Mouse (Mus musculus): ENCODE results near the gene Stra8. TPM values are rescaled to one million over a fixed set of nuclear protein-coding genes. Genes with fewer than 3 reads are reported as not detected.

Gene Stra8
- polyA plus RNA-seq, 1 experiment = not detected

GRCm38 (mm10) chr6:34895569-34895968, 24.4 kb upstream of the Stra8 start:
- no peak for TF ChIP-seq POLR2A (IDR thresholded peaks at IDR 0.05; ENCODE audit: borderline replicate concordance, insufficient read depth, low read length)
- no peak for TF ChIP-seq CTCF (IDR thresholded peaks at IDR 0.05; ENCODE audit: borderline replicate concordance, insufficient read depth, low read depth, low read length)
- WGBS = 46% methylated on average over 7 of the region's 7 CpGs
- Histone ChIP-seq H3K4me3 (replicated peaks; ENCODE audit: insufficient read depth, low read depth, low read length) (no peak overlapping the region), H3K27ac (ENCODE audit: insufficient read depth, low read length) (0 out of 2 replicates have a peak overlapping the region, but pooled peaks have one; percentile 10), H3K4me1 (ENCODE audit: control insufficient read depth, insufficient read depth, low read length) (peaks cover 8% of the 10 kb centered on the region), H3K27me3 (ENCODE audit: control insufficient read depth, insufficient read depth, low read length) (no peaks in the 10 kb centered on the region)
- DNase-seq = peak; percentile 37 to 52

DNA sequence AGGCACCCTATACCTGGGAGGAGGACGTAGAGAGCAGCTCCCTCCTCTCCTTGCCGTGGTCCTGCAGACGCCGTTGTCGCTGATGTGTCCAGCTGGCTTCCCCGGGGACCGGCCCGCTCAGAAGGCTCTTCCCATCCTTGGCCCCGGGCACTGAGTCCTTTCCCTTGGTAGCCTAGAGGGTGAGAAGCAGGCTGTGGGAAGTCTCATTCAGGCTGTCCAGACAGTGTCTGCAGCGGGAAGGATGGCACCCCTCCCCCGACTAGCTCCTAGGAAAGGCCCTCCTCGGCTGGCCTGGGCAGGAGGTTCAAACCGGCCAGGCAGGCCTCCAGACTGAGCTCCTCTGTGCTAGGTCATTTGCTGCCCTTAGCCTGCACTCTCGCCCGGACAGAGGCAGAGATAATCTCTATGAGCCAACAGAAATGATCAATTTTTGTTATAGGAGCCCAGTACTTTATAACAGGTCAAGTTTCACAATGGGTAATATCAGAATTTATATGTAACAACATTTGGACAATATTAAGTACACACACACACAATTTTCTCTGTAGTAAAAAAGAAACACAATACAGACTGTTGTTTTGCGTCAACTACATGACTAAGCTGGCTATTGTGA, 23.7 kb upstream of the Stra8 start:
- no peak overlapping the region for H3K4me3 ChIP-seq (replicated peaks; ENCODE audit: insufficient read depth, low read depth, low read length)
- WGBS = 59% methylated on average over 16 of the region's 16 CpGs
- no peaks in the 10 kb centered on the region for H3K27me3 ChIP-seq (ENCODE audit: control insufficient read depth, insufficient read depth, low read length)
- peak in 1 of 2 experiments; percentile 26 for DNase-seq
- peaks cover 13% of the 10 kb centered on the region for H3K4me1 ChIP-seq (ENCODE audit: control insufficient read depth, insufficient read depth, low read length)
- peak overlapping the region; percentile 10; the same call in 1 of the 2 replicates for H3K27ac ChIP-seq (ENCODE audit: insufficient read depth, low read length)
- TF ChIP-seq POLR2A (IDR thresholded peaks at IDR 0.05; ENCODE audit: borderline replicate concordance, insufficient read depth, low read length) (no peak), CTCF (IDR thresholded peaks at IDR 0.05; ENCODE audit: borderline replicate concordance, insufficient read depth, low read depth, low read length) (no peak)

- no peak for TF ChIP-seq CTCF (IDR thresholded peaks at IDR 0.05; ENCODE audit: borderline replicate concordance, insufficient read depth, low read depth, low read length)
- TF ChIP-seq POLR2A (IDR thresholded peaks at IDR 0.05; ENCODE audit: borderline replicate concordance, insufficient read depth, low read length) = no peak
- Histone ChIP-seq H3K4me3 (replicated peaks; ENCODE audit: insufficient read depth, low read depth, low read length) (no peak overlapping the region), H3K27me3 (ENCODE audit: control insufficient read depth, insufficient read depth, low read length) (no peaks in the 10 kb centered on the region), H3K4me1 (ENCODE audit: control insufficient read depth, insufficient read depth, low read length) (peaks cover 14% of the 10 kb centered on the region), H3K27ac (ENCODE audit: insufficient read depth, low read length) (no peak overlapping the region)
- WGBS = 92% methylated on average over 2 of the region's 2 CpGs
- no peak for DNase-seq
Measured at GRCm38 (mm10) chr6:34899127-34899526, 20.8 kb upstream of the Stra8 start.

- WGBS = 34% methylated on average over 2 of the region's 2 CpGs
- no peak for TF ChIP-seq CTCF (IDR thresholded peaks at IDR 0.05; ENCODE audit: borderline replicate concordance, insufficient read depth, low read depth, low read length)
- no peak for TF ChIP-seq POLR2A (IDR thresholded peaks at IDR 0.05; ENCODE audit: borderline replicate concordance, insufficient read depth, low read length)
- Histone ChIP-seq H3K27ac (ENCODE audit: insufficient read depth, low read length) (0 out of 2 replicates have a peak overlapping the region, but pooled peaks have one; percentile 15), H3K4me1 (ENCODE audit: control insufficient read depth, insufficient read depth, low read length) (peaks cover 10% of the 10 kb centered on the region), H3K27me3 (ENCODE audit: control insufficient read depth, insufficient read depth, low read length) (no peaks in the 10 kb centered on the region), H3K4me3 (replicated peaks; ENCODE audit: insufficient read depth, low read depth, low read length) (no peak overlapping the region)
- peak; percentile 61 to 70 for DNase-seq
Measured at GRCm38 (mm10) chr6:34900990-34901389, 19.0 kb upstream of the Stra8 start.

DNA sequence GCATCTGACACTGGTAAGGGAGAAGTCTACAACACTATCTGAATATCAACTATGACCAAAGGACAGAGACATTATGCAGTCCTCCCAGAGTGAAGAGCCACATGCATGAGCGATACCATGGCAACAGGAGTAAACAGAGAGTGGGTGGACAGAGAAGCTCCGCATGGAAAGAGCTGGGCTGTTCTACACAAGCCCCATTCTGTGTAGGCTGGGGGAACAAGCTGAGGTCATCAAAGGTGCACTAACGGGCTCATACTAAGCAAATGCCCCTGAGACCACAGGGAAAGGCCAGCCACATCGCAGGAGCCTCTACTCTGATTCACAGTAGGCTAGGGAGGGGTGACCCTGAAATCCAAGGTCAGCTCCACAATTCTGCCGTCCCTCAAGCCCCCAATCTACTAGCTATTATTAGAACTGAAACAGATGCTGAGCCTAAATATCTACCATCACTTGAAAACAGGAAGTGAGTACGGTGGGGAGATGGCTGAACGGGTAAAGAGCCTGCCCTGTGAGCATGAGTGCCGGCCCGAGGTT, 18.0 kb upstream of the Stra8 start:
- H3K27ac ChIP-seq (ENCODE audit: insufficient read depth, low read length) = no peak overlapping the region
- no peaks in the 10 kb centered on the region for H3K27me3 ChIP-seq (ENCODE audit: control insufficient read depth, insufficient read depth, low read length)
- peaks cover 7% of the 10 kb centered on the region for H3K4me1 ChIP-seq (ENCODE audit: control insufficient read depth, insufficient read depth, low read length)
- H3K4me3 ChIP-seq (replicated peaks; ENCODE audit: insufficient read depth, low read depth, low read length) = no peak overlapping the region
- TF ChIP-seq POLR2A (IDR thresholded peaks at IDR 0.05; ENCODE audit: borderline replicate concordance, insufficient read depth, low read length) (no peak), CTCF (IDR thresholded peaks at IDR 0.05; ENCODE audit: borderline replicate concordance, insufficient read depth, low read depth, low read length) (no peak)
- WGBS = 84% methylated on average over 9 of the region's 9 CpGs
- DNase-seq = no peak

DNA sequence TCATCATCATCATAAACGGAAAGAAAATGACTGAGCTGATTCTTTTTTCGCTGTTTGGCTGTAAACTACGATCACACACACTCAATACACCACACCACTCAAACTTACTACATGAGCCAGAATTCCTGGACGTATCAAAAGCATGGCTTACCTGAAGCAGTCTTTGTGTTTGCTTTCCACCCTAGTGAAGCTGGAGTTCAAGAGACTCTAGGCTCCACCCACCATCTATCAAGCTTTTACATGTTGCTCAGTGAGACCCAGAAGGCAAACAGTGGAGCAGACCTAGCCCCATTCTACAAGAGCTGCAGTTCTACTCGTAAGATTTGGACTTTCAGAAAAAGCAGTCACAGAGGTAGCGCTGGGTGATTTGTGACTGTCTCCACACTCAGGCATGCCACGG, 17.4 kb upstream of the Stra8 start:
- Histone ChIP-seq H3K27ac (ENCODE audit: insufficient read depth, low read length) (no peak overlapping the region), H3K4me1 (ENCODE audit: control insufficient read depth, insufficient read depth, low read length) (peaks cover 7% of the 10 kb centered on the region), H3K4me3 (replicated peaks; ENCODE audit: insufficient read depth, low read depth, low read length) (no peak overlapping the region), H3K27me3 (ENCODE audit: control insufficient read depth, insufficient read depth, low read length) (no peaks in the 10 kb centered on the region)
- WGBS = 94% methylated on average over 7 of the region's 7 CpGs
- no peak for TF ChIP-seq POLR2A (IDR thresholded peaks at IDR 0.05; ENCODE audit: borderline replicate concordance, insufficient read depth, low read length)
- no peak for TF ChIP-seq CTCF (IDR thresholded peaks at IDR 0.05; ENCODE audit: borderline replicate concordance, insufficient read depth, low read depth, low read length)
- DNase-seq = no peak

DNA sequence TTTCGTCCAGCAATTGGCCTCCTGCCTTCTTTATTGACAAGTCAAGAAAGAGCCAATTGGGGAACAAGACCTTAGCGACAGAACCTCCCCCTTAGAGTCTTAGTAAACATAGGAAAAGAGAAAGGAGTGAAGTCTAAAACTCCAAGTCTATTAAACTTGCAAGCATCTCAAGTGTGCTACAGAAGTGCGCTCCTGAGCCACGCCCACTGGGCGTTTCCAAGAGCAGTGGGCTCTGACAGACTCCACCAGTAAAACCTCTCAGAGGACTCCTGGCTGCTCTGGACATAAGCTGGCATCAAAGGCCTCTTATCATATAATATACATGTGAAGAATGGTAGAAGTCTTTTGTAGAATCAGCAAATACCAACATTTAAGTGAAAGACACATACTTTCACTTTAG, 16.5 kb upstream of the Stra8 start:
- Histone ChIP-seq H3K27ac (ENCODE audit: insufficient read depth, low read length) (no peak overlapping the region), H3K4me1 (ENCODE audit: control insufficient read depth, insufficient read depth, low read length) (peaks cover 7% of the 10 kb centered on the region), H3K4me3 (replicated peaks; ENCODE audit: insufficient read depth, low read depth, low read length) (no peak overlapping the region), H3K27me3 (ENCODE audit: control insufficient read depth, insufficient read depth, low read length) (no peaks in the 10 kb centered on the region)
- 92% methylated on average over 5 of the region's 5 CpGs for WGBS
- no peak for DNase-seq
- TF ChIP-seq CTCF (IDR thresholded peaks at IDR 0.05; ENCODE audit: borderline replicate concordance, insufficient read depth, low read depth, low read length) (no peak), POLR2A (IDR thresholded peaks at IDR 0.05; ENCODE audit: borderline replicate concordance, insufficient read depth, low read length) (no peak)

- no peaks in the 10 kb centered on the region for H3K27me3 ChIP-seq (ENCODE audit: control insufficient read depth, insufficient read depth, low read length)
- no peak overlapping the region for H3K27ac ChIP-seq (ENCODE audit: insufficient read depth, low read length)
- peaks cover 7% of the 10 kb centered on the region for H3K4me1 ChIP-seq (ENCODE audit: control insufficient read depth, insufficient read depth, low read length)
- no peak for DNase-seq
- H3K4me3 ChIP-seq (replicated peaks; ENCODE audit: insufficient read depth, low read depth, low read length) = no peak overlapping the region
- TF ChIP-seq POLR2A (IDR thresholded peaks at IDR 0.05; ENCODE audit: borderline replicate concordance, insufficient read depth, low read length) (no peak), CTCF (IDR thresholded peaks at IDR 0.05; ENCODE audit: borderline replicate concordance, insufficient read depth, low read depth, low read length) (no peak)
- WGBS = 87% methylated on average over 10 of the region's 10 CpGs
Measured at GRCm38 (mm10) chr6:34903851-34904250, 16.1 kb upstream of the Stra8 start.
